Mouse (Mus musculus) cerebellum, postnatal 10 days (tissue): ENCODE data around the gene Pcsk5.

Experiments used
- DNase-seq, 2 experiments: peaks; one replicate each; pipeline ENCODE4 v3.0.0; 2021; ENCODE audit warnings: mixed read lengths in 2 of 2

Gene Pcsk5

DNA sequence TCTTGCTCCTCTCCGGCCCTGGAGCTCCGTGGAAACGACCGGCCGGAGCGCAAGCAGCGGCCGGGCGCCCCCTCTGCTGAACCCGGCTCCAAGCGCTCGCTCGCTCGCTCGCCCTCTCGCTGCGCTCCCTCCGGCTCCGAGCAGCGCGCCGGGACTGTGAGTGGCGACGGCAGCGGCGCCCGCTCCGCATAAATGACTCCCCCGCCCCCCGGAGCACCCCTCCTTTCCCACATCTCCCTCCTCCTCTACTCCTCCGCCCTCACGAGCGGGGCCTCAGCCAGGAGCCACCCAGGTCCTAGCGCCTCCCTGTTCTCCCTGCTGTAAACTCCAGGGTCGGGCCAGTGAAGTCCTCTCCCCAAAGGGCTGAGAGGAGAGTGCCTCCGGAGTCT is at the start of gene Pcsk5:
Pcsk5 (minus strand) TSS at position 162 of the 389 bp plus-strand sequence.
- peak; percentile 89 to 95 for DNase-seq

- no peak for DNase-seq
Observed at GRCm38 (mm10) chr19:17875804-17876203, 38.4 kb upstream of the Pcsk5 start.

DNA sequence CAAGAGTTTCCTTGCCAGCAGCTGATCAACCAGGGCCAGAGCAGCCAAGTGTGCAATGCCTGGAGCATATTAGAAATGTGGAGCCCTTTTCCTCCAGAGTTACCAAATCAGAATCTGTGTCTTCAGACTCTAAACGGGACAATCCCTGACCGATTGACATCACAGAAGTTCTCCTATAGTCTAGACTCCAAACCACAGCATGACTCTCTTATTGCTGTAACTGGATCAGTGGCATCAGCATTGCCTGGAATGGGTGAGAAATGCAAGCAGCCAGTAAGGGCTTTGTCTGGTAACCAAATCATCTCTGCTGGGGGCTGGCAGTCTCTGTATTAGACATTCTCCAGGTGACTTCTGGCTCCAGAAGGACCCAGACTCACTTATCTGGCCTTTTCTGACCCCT is 37.0 kb upstream of the Pcsk5 start:
- DNase-seq, result peak in 1 of 2 experiments; percentile 4

GRCm38 (mm10) chr19:17873755-17874154 is 36.3 kb upstream of the Pcsk5 start:
- peak; percentile 38 to 57 for DNase-seq

DNA sequence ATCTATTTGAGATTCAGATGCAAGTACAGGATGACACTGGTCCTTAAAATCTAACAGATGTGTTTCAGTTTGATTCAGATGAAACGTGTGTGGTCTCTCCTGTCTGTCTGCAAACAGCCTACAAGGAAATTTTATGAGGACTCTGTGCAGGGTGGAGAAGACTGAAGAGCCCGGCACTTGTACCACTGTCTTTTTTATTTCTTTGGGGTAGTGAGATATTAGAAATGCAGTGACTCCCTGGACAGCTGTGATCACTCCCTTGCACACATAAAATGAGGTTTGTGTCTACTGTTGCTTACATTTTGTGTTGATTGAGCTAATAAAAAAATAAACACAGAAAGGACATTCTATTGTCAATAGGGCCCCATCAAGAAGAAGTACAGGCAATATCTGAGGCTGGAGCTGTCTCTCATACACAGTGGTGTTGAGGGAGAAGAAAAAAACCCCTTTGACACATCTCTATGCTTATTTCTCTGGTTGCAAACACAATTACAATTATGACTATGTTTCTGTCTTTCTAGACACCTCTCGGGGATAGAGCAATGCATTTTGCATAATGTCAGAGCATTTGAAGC is 29.0 kb upstream of the Pcsk5 start:
- DNase-seq, result no peak

DNA sequence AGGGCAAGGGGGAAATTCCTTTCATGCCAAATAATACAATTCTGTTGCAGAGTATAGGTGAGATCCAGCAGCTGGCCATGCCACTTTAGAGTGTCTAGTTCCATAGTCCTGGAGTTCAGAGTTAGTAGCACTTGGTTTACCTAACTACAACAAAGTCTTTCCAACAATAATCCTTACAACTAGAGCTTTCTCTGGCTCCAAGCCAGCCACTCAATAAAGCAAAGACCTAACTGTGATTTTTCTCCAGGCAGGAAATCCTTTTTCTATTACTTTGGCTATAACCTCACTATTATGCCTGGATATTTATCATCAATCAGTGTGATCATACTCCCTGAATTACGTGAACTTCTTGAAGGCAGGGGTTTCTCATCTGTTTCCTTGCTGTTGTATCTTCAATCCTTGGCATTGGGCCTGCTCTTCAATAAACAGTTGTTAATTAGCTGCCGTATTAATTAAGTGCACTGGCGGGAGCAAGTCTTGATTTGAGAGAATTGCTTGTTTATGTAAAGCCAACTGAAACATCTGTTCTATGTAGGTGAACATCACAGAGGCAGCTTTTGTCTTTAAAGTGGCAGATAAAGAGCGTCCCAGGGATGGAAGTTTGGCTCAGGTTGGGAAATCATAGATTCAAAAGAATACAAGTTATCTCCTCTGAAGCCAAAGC is 23.1 kb upstream of the Pcsk5 start:
- DNase-seq, result no peak

GRCm38 (mm10) chr19:17856741-17857140 is 19.3 kb upstream of the Pcsk5 start:
- peak; percentile 26 to 50 for DNase-seq

GRCm38 (mm10) chr19:17848417-17848816 is 11.0 kb upstream of the Pcsk5 start:
- DNase-seq, result no peak

DNA sequence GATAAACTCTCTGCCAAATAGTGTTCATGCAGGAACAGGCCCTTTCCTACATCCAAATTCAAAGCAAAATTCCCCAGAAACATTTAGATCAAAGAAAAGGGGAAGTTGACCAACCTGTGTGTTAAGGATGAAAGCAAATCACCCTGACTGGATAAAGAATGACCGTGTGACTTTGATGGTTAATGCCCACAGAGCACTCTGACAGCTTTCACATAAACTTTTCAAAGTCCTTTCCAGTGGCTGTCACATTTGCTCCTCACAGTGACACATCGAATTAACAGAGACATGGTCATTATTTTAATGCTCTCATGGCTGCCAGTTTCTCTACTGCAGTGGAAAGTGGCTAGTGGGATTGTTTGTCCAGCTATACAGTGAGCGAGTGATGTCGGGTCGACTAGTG is 8.5 kb upstream of the Pcsk5 start:
- DNase-seq, result no peak

DNA sequence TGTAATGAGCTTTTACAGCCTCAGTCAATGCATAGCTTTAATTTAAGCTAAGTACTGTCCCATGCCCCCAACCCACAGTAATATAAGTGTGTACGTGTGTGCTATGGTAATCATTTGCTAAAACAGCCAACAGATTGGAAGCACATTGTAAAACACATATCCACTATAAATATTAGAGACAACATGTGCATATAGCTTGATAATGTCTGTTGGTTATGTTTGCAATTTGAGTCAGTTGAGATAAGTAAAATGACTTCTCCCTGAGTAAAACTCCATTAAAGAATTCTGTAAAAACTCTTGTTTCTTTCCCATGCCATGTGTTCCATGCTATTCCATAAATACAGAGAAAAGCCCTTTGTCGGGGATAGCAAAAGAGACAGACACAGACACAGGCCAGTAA is 4.2 kb upstream of the Pcsk5 start:
- no peak for DNase-seq

- DNase-seq, result peak in 1 of 2 experiments; percentile 9
Observed at GRCm38 (mm10) chr19:17839856-17840255, 2.4 kb upstream of the Pcsk5 start.

GRCm38 (mm10) chr19:17836566-17837470 is 614 bp downstream of the Pcsk5 start:
- peak in 1 of 2 experiments; percentile 68 for DNase-seq

DNA sequence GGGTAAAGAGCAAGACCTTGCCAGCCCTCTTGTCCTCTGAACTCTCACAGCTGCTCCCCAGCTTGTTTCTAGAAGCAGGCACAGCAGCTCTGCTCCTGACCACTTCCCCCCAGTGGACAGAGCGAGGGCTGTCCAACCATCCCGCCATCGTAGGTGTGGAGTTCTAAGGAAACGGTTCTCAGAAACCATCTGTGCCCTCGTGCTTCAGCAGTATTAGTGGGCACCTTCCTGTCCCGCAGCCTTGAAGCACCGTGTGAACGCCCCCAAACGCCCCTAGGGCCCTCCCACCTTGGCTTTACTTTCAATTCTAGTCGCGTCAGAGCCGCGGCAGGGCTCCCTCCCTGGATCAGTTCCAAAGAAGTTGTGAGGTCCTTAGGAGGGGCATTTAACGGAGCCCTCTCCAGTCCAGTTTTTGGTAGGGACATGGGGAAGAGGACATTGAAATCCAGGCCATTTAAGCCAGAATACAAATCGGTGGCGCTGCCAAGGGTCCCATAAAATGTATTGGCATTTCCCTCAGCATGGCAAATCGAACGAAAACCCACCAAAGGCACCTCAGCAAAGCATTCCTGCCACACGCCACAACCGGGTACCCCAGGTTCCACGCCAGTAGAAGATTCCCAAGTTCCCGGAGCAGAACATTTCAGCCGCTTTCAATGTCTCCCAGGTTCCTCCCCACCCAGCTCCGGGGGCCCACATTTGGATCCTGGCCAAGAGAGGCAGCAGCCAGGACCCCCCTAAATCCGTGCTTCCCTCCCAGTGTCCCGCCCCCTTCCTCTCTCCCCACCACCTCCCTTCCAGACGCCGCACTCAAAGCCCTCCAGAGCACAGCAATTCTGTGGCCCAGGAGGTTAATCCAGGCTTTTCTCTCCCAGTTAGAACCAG is 1.5 kb downstream of the Pcsk5 start:
- DNase-seq, result peak; percentile 48 to 49

GRCm38 (mm10) chr19:17834894-17835293 is 2.5 kb downstream of the Pcsk5 start:
- no peak for DNase-seq

DNA sequence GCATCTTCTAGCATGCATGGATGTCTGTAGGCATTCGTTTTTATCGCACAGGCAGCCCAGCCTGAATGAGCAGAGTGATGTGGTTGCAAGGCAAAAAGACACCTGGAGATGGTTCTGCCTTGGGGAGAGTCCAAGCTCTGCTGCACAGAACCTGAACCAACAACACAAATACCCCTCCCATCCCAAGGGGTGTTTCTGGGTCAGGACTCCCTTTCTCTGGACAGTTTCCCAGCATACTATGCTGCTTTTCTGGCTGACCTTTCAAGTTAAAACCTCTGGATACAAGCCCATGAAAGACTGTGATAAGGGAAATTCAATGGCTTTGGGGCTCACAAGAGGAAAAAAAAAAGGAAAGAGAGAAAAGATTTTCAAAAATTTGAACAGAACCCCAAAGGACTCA is 6.1 kb downstream of the Pcsk5 start:
- DNase-seq, result no peak

DNA sequence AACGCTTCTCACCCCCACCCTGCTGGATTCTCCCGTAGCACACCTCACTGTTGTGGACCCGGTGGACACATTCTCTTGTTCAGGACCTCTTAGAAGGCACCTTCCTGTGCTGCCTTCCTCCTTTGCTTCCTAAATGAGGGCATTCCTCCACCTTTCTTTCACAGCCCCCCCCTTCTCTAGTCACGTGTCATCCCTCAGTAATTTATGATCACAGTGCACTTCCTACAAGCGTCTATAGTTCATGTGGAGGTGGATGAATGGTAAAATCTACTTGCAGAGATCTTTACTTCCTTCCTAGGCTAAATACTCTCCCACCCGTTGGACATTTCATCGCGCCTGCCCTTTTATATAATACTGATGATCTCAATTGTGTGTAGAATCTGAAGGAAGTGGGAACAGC is 9.0 kb downstream of the Pcsk5 start:
- no peak for DNase-seq

GRCm38 (mm10) chr19:17826694-17827093 is 10.7 kb downstream of the Pcsk5 start:
- no peak for DNase-seq

GRCm38 (mm10) chr19:17820046-17820445 is 17.4 kb downstream of the Pcsk5 start:
- DNase-seq, result peak; percentile 50 to 72

DNA sequence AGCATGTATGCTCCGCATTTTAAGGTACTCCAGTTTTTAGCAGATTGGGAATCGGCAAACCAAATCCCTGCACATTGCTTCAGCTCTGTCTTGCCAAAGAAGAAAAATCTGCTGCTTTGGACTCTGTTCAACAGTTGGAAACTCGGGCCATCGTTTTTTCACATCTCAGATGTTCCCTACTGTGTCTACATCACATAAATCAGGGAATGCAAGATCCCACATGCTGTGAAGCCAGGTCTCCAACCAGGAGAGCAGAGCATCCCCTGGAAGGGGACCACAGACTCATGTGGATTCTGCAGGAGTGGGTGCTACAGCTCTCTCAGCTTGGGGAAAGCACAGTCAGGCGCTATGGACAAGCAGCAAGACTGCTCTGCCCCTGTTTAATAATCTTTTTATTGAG is 18.4 kb downstream of the Pcsk5 start:
- peak; percentile 70 to 77 for DNase-seq

- no peak for DNase-seq
Observed at GRCm38 (mm10) chr19:17815062-17815461, 22.4 kb downstream of the Pcsk5 start.

GRCm38 (mm10) chr19:17813449-17813990 is 23.9 kb downstream of the Pcsk5 start:
- DNase-seq, result no peak

- DNase-seq, result no peak
Observed at GRCm38 (mm10) chr19:17812661-17813060, 24.8 kb downstream of the Pcsk5 start.
